Mouse (Mus musculus) gastrocnemius, postnatal 25 days (tissue): ENCODE measurements around the gene Caprin1. TPM values are rescaled to one million over a fixed set of nuclear protein-coding genes. Genes with fewer than 3 reads are reported as not detected.

Experiments used
- DNase-seq: peaks from one replicate; pipeline ENCODE4 v3.0.0; 2022
- microRNA-seq, 2 experiments: library from miRNA; unstranded; fragments of <30 nt; microRNA quantifications; one replicate each; pipeline ENCODE4 v1.2.0; 2021; ENCODE audit warnings: borderline replicate concordance in 2 of 2
- total RNA-seq, 2 experiments: library from RNA; stranded (reverse); gene quantifications; 1 replicate in 1 of 2; 2 replicates in 1 of 2; pipeline ENCODE4 v1.2.3; 2021

Caprin1 gene
- total RNA-seq, 2 experiments from 2014 or later = 108 to 110 TPM

DNA sequence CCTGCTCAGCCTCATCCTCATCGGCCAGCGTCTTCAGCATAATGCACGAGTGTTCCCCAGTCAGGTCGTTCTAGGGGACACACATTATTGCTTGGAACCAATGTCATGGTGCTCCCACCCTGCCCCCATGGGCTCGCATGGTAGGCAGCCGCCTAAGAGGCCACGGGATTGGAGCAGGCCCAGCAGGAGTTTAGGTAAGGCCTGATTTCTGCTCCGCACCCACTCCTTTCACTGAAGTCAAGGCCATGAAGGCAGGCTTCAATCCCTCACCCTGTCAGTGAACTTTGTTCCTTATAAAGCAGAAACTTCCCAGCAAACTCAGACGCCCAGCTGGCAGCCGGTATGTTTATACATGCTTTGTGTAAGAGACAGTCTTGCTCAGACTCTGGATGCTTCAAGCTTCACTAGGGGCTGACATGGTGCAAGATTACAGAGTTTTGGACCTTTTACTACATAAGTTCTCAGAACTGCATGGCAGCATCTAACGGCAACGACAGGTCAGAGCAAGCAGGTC lies 69.4 kb downstream of the Caprin1 start:
- DNase-seq = no peak

- no peak for DNase-seq
Observed at GRCm38 (mm10) chr2:103724521-103724920, 72.9 kb downstream of the Caprin1 start.

DNA sequence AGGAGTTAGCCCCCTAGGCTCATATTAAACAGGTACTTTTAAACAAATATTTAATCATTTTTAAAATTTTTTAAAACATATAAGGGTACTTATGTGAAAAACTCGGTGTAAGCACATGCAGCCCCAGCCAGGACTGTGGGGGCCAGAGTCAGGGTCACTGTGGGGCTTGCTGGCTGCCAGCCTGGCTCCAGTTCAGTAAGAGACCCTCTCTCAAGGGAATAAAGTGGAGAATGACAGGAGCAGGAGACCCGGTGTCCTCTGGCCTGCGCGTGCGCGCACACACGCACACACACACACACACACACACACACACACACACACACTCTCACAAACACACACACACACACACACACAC lies 78.2 kb downstream of the Caprin1 start:
- no peak for DNase-seq

GRCm38 (mm10) chr2:103718594-103719291 lies 78.7 kb downstream of the Caprin1 start:
- peak; percentile 46 for DNase-seq

DNA sequence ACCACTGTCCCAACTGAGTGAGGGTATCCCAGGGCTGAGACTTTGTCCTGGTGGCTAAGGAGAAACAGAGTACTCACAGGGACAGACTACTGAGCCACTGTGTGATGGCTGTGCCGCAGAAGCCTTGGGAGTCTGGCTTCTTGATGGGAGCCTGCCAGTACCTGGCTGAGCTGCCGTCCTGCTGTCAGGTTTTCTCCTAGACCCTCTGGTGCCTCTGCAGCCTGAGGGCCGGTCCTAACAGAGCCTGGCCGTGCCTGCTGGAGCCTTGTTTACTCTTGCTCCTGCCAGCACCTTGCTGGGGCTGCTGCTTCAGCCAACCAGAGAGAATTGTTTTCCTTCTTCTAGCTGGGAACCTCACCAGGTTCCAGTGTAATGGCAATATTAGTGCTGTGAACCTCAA lies 83.0 kb downstream of the Caprin1 start:
- DNase-seq = no peak

DNA sequence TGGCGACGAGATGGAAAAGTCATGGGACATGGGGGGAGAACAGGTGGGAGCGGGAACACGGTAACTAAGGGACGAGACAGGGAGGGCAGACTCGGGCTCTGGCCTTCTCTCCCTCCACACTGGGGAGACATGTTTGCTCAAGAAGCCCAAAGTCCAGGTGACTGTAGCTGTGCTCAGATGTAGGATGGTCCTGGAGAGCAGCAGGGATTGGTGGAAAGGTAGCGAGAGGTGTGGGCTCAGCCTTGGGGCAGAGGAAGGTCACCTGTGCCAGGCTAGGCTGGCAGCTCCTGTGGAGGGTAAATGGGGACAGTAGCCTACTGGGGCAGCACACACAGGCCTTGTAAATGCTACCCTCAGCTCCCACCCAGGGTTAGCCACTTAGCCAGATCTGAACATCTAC lies 83.6 kb downstream of the Caprin1 start:
- no peak for DNase-seq

Small RNA genes within 50 kb of the gene (microRNA-seq; reads per million reads assigned to microRNA genes)
- gene Gm22757 (0 reads per million in 2 experiments), gene Gm22761 (0 reads per million in 2 experiments)

Other genes starting within 250 kb of the Caprin1 start
- gene Abtb2, start 231.3 kb downstream of the Caprin1 start, total RNA-seq = 1 to 10 TPM; 7.5 to 9.2 TPM
- 10 to 100 TPM; 14.7 to 15.3 TPM for gene Nat10, start 36.4 kb downstream of the Caprin1 start, total RNA-seq
- gene Lmo2, start 160.3 kb upstream of the Caprin1 start, total RNA-seq = 10 to 100 TPM in 1 of 2 experiments, 1 to 10 TPM in 1; 7.0 to 10.6 TPM
- 10 to 100 TPM; 41.2 to 44.7 TPM for gene Fbxo3, start 230.1 kb upstream of the Caprin1 start, total RNA-seq
- not detected for gene 4931422A03Rik, start 230.7 kb upstream of the Caprin1 start, total RNA-seq